ENCODE assay signal across 9 mouse cellular contexts in genomic region chr19:16132865-16133720, GRCm38 (mm10). TPM values are rescaled to one million over a fixed set of nuclear protein-coding genes. Genes with fewer than 3 reads are reported as not detected.
DNase-seq lines count a peak whose midpoint lies in the region; ATAC-seq and TF ChIP-seq lines count a peak whose summit lies in the region.
"Had no signal": no experiment of that assay in that cellular context is flagged by ENCODE, and none has a peak within 500 bp of the region (broad histone marks: within the 10 kb centered on the region; RNA-seq: fewer than 3 reads in every experiment).

No protein-coding gene starts in this region.

- H3K9ac ChIP-seq in embryonic facial prominence, embryonic 12.5 days, result peak overlapping the region; percentile 99
- peak overlapping the region; percentile 99 for H3K9ac ChIP-seq in kidney, embryonic 14.5 days (ENCODE audit: low read depth, low read length)
- peak overlapping the region; percentile 95 for H3K9ac ChIP-seq in liver, adult 2 months (ENCODE audit: low read depth, low read length)

- H3K79me2 ChIP-seq in liver, adult 2 months (ENCODE audit: control insufficient read depth, insufficient read depth, low read length), result peaks cover 16% of the 10 kb centered on the region
- H3K79me2 ChIP-seq in myocyte (ENCODE audit: control insufficient read depth, insufficient read depth), result peaks cover 45% of the 10 kb centered on the region

- peak overlapping the region; percentile 92 for H3K4me3 ChIP-seq in embryonic facial prominence, embryonic 12.5 days
- H3K4me3 ChIP-seq in heart, embryonic 10.5 days, result peak overlapping the region; percentile 99
- peak overlapping the region; percentile 80 for H3K4me3 ChIP-seq in kidney, embryonic 14.5 days (ENCODE audit: low read length)
- peak overlapping the region; percentile 99 for H3K4me3 ChIP-seq in liver, adult 2 months (ENCODE audit: insufficient read depth, low read depth, low read length)
- H3K4me3 ChIP-seq in myocyte, result peak overlapping the region; percentile 51

- peak overlapping the region; percentile 81 for H3ac ChIP-seq in myocyte (ENCODE audit: control insufficient read depth, insufficient read length)

- peak overlapping the region; percentile 99 for H3K27ac ChIP-seq in embryonic facial prominence, embryonic 12.5 days
- peak overlapping the region; percentile 99 for H3K27ac ChIP-seq in heart, embryonic 10.5 days
- H3K27ac ChIP-seq in kidney, embryonic 14.5 days (ENCODE audit: low read depth, low read length), result peak overlapping the region; percentile 97
- peak overlapping the region; percentile 60 for H3K27ac ChIP-seq in liver, adult 2 months (replicated peaks; ENCODE audit: insufficient read depth, low read depth, low read length)

- peaks cover 34% of the 10 kb centered on the region for H3K4me1 ChIP-seq in embryonic facial prominence, embryonic 12.5 days
- peaks cover 35% of the 10 kb centered on the region for H3K4me1 ChIP-seq in heart, embryonic 10.5 days
- H3K4me1 ChIP-seq in kidney, embryonic 14.5 days (ENCODE audit: control insufficient read depth, insufficient read depth, low read length), result peaks cover 38% of the 10 kb centered on the region
- H3K4me1 ChIP-seq in liver, adult 2 months (ENCODE audit: control insufficient read depth, insufficient read depth, low read length), result peaks cover 3% of the 10 kb centered on the region; the same call in 1 of the 2 replicates

- H3K36me3 ChIP-seq in embryonic facial prominence, embryonic 12.5 days, result no peaks in the 10 kb centered on the region
- H3K36me3 ChIP-seq in heart, embryonic 10.5 days, result no peaks in the 10 kb centered on the region
- H3K36me3 ChIP-seq in kidney, embryonic 14.5 days (ENCODE audit: control insufficient read depth, insufficient read depth, low read length), result no peaks in the 10 kb centered on the region
- H3K36me3 ChIP-seq in liver, adult 2 months (ENCODE audit: control insufficient read depth, insufficient read depth, low read length), result no peaks in the 10 kb centered on the region
- no peaks in the 10 kb centered on the region for H3K36me3 ChIP-seq in myocyte (ENCODE audit: control insufficient read depth, insufficient read depth)
- H3K36me3 ChIP-seq: G1E had no signal

- no peaks in the 10 kb centered on the region for H3K27me3 ChIP-seq in embryonic facial prominence, embryonic 12.5 days
- H3K27me3 ChIP-seq in heart, embryonic 10.5 days (ENCODE audit: insufficient read depth, poor library complexity, severe bottlenecking), result no peaks in the 10 kb centered on the region
- no peaks in the 10 kb centered on the region for H3K27me3 ChIP-seq in kidney, embryonic 14.5 days (ENCODE audit: control insufficient read depth, insufficient read depth, low read length)
- H3K27me3 ChIP-seq in liver, adult 2 months (ENCODE audit: control insufficient read depth, insufficient read depth, low read length), result no peaks in the 10 kb centered on the region
- no peaks in the 10 kb centered on the region for H3K27me3 ChIP-seq in myocyte (ENCODE audit: control insufficient read depth, insufficient read depth, insufficient read length)

- H3K4me2 ChIP-seq in embryonic facial prominence, embryonic 12.5 days (replicated peaks), result peak overlapping the region; percentile 75
- H3K4me2 ChIP-seq in kidney, embryonic 14.5 days (replicated peaks; ENCODE audit: low read depth, low read length), result peak overlapping the region; percentile 62
- H3K4me2 ChIP-seq in myocyte (ENCODE audit: low read depth), result peak overlapping the region; percentile 92

- TF ChIP-seq CTCF in liver, adult 2 months (IDR thresholded peaks at IDR 0.05; ENCODE audit: low read depth, low read length), result no peak

- peak; percentile 65 for ATAC-seq in embryonic facial prominence, embryonic 12.5 days (ENCODE audit: insufficient number of reproducible peaks, insufficient read depth, low FRiP score, low TSS enrichment)
- ATAC-seq in kidney, embryonic 14.5 days (ENCODE audit: low FRiP score, low TSS enrichment), result peak; percentile 62

- WGBS in embryonic facial prominence, embryonic 12.5 days, result under 1% methylated on average over 103 of the region's 139 CpGs
- WGBS in heart, embryonic 10.5 days, result 5% methylated on average over 138 of the region's 139 CpGs
- under 1% methylated on average over 62 of the region's 139 CpGs for WGBS in kidney, embryonic 14.5 days
- 5% methylated on average over 127 of the region's 139 CpGs for WGBS in liver, adult 2 months

- peak; percentile 73 for DNase-seq in layer of hippocampus, adult 11-12 months (ENCODE audit: low spot score)
- no peak for DNase-seq in layer of hippocampus, adult 9-10 months (ENCODE audit: low spot score)
- peak; percentile 85 for DNase-seq in heart, embryonic 10.5 days (ENCODE audit: low spot score)
- DNase-seq in liver, adult 2 months (ENCODE audit: extremely low read depth, low read depth, low spot score), result peak; percentile 31
- peak; percentile 45 to 50 for DNase-seq in spleen, postnatal 36 days (ENCODE audit: low spot score in 2 of 2)

- H3K9me3 ChIP-seq in embryonic facial prominence, embryonic 12.5 days, result no peaks in the 10 kb centered on the region
- H3K9me3 ChIP-seq in heart, embryonic 10.5 days, result no peaks in the 10 kb centered on the region
- H3K9me3 ChIP-seq in kidney, embryonic 14.5 days (ENCODE audit: control insufficient read depth, low read length), result no peaks in the 10 kb centered on the region

- TF ChIP-seq POLR2A in liver, adult 2 months (IDR thresholded peaks at IDR 0.05; ENCODE audit: extremely low read depth, insufficient read depth, low read length), result no peak
- TF ChIP-seq POLR2A in myocyte (IDR thresholded peaks at IDR 0.05; ENCODE audit: insufficient read length, low read depth), result peak; percentile 58

TF ChIP-seq in myocyte, 11 proteins besides CTCF, POLR2A, EP300 and RAD21:
- TF ChIP-seq MAX (IDR thresholded peaks at IDR 0.05; ENCODE audit: low read depth) (no peak), USF1 (IDR thresholded peaks at IDR 0.05; ENCODE audit: low read depth) (no peak), REST (IDR thresholded peaks at IDR 0.05; ENCODE audit: insufficient read depth, insufficient read length) (no peak), E2F4 (IDR thresholded peaks at IDR 0.05; ENCODE audit: insufficient read depth) (no peak), MYOD1 (IDR thresholded peaks at IDR 0.05; ENCODE audit: control insufficient read depth in 1 of 3, insufficient read length in 2 of 3, low read depth in 2 of 3) (peak in 1 of 3 experiments; percentile 59), POLR2AphosphoS2 (IDR thresholded peaks at IDR 0.05; ENCODE audit: insufficient read length, low read depth) (peak; percentile 29), SRF (IDR thresholded peaks at IDR 0.05; ENCODE audit: control insufficient read depth, insufficient read length, low read depth) (no peak), CEBPB (IDR thresholded peaks at IDR 0.05; ENCODE audit: insufficient read depth, poor library complexity, severe bottlenecking) (no peak), MYOG (IDR thresholded peaks at IDR 0.05; ENCODE audit: control insufficient read depth in 1 of 3, insufficient read depth in 1 of 3, insufficient read length in 2 of 3, low read depth in 2 of 3) (peak in 2 of 3 experiments; percentile 23 to 54), TCF3 (IDR thresholded peaks at IDR 0.05; ENCODE audit: insufficient read length, low read depth) (no peak), TCF12 (IDR thresholded peaks at IDR 0.05; ENCODE audit: insufficient read depth, poor library complexity, severe bottlenecking) (no peak)

RNA-seq across cellular contexts. Expression of gene Gnaq, which starts 0.5 kb away (rescaled TPM):
- polyA plus RNA-seq in embryonic facial prominence, embryonic 12.5 days (2016; fragmentation: Nextera tagmentation; extraction: Ambion mirVana), result 28.7 and 28.9 TPM in 2 replicates
- polyA plus RNA-seq in heart, embryonic 10.5 days (2016; fragmentation: Nextera tagmentation; extraction: Ambion mirVana), result 14.6 and 18.9 TPM in 2 replicates
- 18.3 and 26.1 TPM in 2 replicates for polyA plus RNA-seq in kidney, embryonic 14.5 days (2014; fragmentation: Nextera tagmentation; extraction: Ambion mirVana)
- total RNA-seq in liver, adult 2 months (2014; rRNA removed), result 10.2 and 12.8 TPM in 2 replicates
- 4.6 and 5.2 TPM in 2 replicates for polyA plus RNA-seq in liver, adult 2 months (2012; rRNA removed)
- polyA plus RNA-seq in myocyte (2012; fragmentation: generic; extraction: Trizol), result 8.3 TPM
- polyA plus RNA-seq: G1E had no signal
